Mouse (Mus musculus): ENCODE measurements around the gene Clcf1.

- 0 out of 4 replicates have a peak, but pooled peaks of 1 of the 2 experiments have one; percentile 19 for TF ChIP-seq EP300 (IDR thresholded peaks at IDR 0.05; ENCODE audit: low read depth in 1 of 2, low read length in 2 of 2)
- no peak for TF ChIP-seq POLR2A (IDR thresholded peaks at IDR 0.05; ENCODE audit: control insufficient read depth in 1 of 2, insufficient read depth in 1 of 2, low read depth in 1 of 2, low read length in 2 of 2, poor library complexity in 1 of 2)
- TF ChIP-seq CTCF (IDR thresholded peaks at IDR 0.05 in 2 of 3, conservative IDR thresholded peaks at IDR 0.05 in 1 of 3; ENCODE audit: control insufficient read depth in 1 of 3, insufficient read depth in 1 of 3, low read depth in 2 of 3, low read length in 3 of 3, poor library complexity in 1 of 3, severe bottlenecking in 1 of 3), result peak; percentile 88 to 98 (median 98)
- no peak for TF ChIP-seq NRF1 (IDR thresholded peaks at IDR 0.05; ENCODE audit: insufficient read depth, low read depth, low read length, poor library complexity, severe bottlenecking)
- no peak for TF ChIP-seq GATA1 (IDR thresholded peaks at IDR 0.05; ENCODE audit: low read depth, low read length)
- TF ChIP-seq E2F4 (IDR thresholded peaks at IDR 0.05; ENCODE audit: borderline replicate concordance, low read depth, low read length), result no peak
- no peak for TF ChIP-seq CHD2 (IDR thresholded peaks at IDR 0.05; ENCODE audit: low read length)
- TF ChIP-seq ZMIZ1 (IDR thresholded peaks at IDR 0.05; ENCODE audit: low read depth, low read length), result no peak
- TF ChIP-seq JUND (IDR thresholded peaks at IDR 0.05; ENCODE audit: low read depth, low read length), result no peak; the same call in 1 of the 2 replicates
- TF ChIP-seq TCF12 (IDR thresholded peaks at IDR 0.05; ENCODE audit: low read depth, low read length), result no peak
- no peak for TF ChIP-seq CHD1 (IDR thresholded peaks at IDR 0.05; ENCODE audit: low read depth, low read length)
- TF ChIP-seq GABPA (IDR thresholded peaks at IDR 0.05; ENCODE audit: low read depth, low read length), result no peak
Observed at GRCm38 (mm10) chr19:4227894-4228678, 14.0 kb downstream of the Clcf1 start.

Measured in MEL (cell line).